Mouse (Mus musculus): ENCODE data around the gene Nemp2.

DNA sequence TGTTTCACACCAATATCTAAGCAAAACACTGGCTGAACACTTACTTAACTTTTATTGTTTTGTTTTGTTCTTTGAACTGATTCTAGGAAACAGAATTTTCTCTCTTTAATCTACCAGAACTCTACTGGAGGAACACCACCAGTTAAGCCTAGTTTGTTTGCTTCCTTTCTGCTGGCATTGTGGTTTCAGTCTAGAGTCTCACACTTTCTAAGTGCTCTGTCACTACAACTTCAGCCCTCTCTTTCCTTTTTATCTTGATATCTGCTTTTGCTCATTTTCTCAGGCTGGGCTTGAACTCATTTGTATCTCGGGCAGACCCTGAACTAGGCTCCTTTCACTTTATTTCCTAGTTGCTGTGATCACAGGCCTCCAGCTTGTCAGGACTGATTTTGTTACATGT, 22.8 kb upstream of the Nemp2 start:
- TF ChIP-seq CTCF (IDR thresholded peaks at IDR 0.05; ENCODE audit: low read depth, low read length) (no peak), POLR2A (IDR thresholded peaks at IDR 0.05; ENCODE audit: extremely low read depth, insufficient read depth, low read length) (no peak)

All from liver, adult 2 months (tissue).